Mouse (Mus musculus) small intestine, adult 2 months (tissue): ENCODE data around the gene Rbm3.
A peak's percentile ranks its signal among the peaks of the same experiment; 100 is the strongest.

ENCODE experiments used
- CTCF ChIP-seq: fragments of 200-500 bp; IDR thresholded peaks from 2 replicates; pipeline ENCODE4 v1.5.1; 2012; ENCODE audit warnings: low read depth, mild to moderate bottlenecking, control low read depth, inconsistent platforms, low read length, moderate library complexity, mixed read lengths; ENCODE audit not compliant: insufficient replicate concordance, insufficient read length; ENCODE audit errors: extremely low read depth
- POLR2A ChIP-seq: fragments of 200-500 bp; IDR thresholded peaks from 2 replicates; pipeline ENCODE4 v1.6.1; 2012; ENCODE audit warnings: low read depth, mild to moderate bottlenecking, control low read depth, inconsistent platforms, low read length, moderate library complexity

GRCm38 (mm10) chrX:8145153-8145991, at the start of gene Rbm3:
- TF ChIP-seq POLR2A (peak; percentile 24; the same call in 1 of the 2 replicates), CTCF (no peak)
